Mouse (Mus musculus) lung, postnatal 4 days (tissue): ENCODE results near the gene Mknk1.

ENCODE experiments used
- DNase-seq, 2 experiments: peaks; one replicate each; pipeline ENCODE4 v3.0.0; 2021

Gene Mknk1

GRCm38 (mm10) chr4:115838696-115839641, at the start of gene Mknk1:
Gene Mknk1, plus strand, starts transcription at chr4:115839198.
- peak; percentile 95 for DNase-seq

GRCm38 (mm10) chr4:115790864-115791263, 48.1 kb upstream of the Mknk1 start:
- no peak for DNase-seq

DNA sequence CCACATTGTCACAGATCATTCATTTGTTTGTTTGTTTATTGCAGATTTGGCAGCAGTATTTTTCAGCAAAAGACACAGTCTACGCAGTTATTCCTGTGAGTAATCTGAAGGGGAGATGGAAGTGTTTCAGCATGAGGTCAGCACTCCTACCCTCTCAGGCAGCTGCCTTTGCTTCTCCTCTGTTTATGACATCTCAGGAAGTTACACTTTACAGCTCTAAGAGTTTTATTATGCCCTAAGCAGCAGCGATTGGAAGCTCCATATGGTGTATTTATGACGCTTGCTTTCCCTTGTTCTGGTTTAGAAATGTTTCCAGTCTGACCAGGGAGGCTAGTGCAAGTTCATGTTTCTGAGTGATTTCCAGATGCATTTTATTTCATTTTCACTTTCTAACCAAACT, 43.6 kb upstream of the Mknk1 start:
- no peak for DNase-seq

DNA sequence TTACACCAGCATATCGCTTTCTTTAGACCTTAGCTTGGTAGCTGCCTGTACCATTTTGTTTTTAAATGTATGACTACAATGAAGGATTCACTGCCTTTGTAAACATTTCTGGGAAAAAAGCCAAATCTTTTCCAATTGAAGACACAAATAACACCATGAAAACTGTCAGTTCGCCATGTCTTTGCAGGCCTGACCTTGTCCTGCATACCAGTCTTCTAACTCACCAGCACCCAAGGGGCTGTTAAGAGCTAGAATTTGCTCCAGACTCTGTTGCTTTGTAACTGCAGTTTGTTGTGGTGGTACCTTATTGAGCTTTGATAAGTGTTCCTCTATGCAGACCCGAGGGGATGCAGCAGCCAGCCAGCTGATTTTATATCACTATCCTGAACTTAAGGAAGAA, 39.0 kb upstream of the Mknk1 start:
- no peak for DNase-seq

DNA sequence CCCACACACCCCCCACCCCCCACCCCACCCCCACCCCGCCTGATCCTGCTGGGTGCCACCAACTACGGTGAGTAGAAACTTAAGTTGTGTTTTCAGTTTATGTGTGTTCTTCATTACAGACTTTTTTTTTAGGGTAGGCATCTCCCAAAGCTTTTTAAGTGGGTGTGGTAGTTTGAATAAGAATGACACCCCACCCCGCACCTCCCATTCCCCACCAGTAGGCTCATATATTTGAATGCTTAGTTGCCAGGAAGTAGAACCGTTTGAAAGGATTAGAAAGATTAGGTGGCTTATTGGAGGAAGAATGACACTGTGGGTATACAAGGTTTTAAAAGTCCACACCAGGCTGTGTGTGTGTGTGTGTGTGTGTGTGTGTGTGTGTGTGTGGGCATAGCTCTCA, 26.7 kb upstream of the Mknk1 start:
- DNase-seq = no peak

DNA sequence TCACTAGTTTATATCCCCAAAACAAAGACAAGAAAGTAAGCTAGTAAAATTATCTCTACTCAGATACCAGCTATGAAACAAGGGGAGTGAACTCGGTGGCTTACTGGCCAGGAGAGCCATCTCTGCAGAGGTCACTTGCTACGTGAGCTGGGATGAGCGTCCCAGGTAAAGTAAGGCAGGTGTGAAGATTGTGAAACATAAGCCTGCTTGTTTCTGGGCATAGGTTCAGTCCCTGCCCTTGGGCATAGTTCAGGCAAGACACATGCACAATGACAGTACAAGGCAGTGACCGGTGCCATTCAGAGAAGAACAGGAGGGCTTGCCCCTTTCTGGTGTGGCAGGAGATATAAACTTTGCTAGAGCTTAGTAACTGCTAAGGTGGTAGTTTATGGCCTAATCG, 23.4 kb upstream of the Mknk1 start:
- DNase-seq = no peak

DNA sequence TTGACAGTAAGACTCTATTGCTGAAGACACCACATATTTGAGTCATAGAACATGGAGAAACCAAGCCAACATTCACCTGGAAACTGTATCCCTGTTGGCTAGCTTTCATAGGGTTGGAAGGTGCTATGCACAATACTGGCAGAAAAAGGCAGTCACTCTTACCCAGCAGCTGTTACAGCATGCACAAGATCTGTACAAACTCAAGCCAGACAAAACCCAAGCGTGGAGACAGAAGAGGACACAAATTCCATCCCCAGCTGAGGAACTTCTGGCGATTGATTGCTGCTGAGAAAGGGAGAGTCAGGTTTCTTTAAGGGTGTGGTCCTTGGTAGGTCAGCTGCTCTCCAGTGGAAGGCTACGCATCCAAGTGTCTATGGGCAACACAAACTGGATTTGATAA, 18.8 kb upstream of the Mknk1 start:
- no peak for DNase-seq

- no peak for DNase-seq
These were observed 18.1 kb upstream of the Mknk1 start for GRCm38 (mm10) chr4:115820944-115821343.

GRCm38 (mm10) chr4:115821431-115821830, 17.6 kb upstream of the Mknk1 start:
- no peak for DNase-seq

DNA sequence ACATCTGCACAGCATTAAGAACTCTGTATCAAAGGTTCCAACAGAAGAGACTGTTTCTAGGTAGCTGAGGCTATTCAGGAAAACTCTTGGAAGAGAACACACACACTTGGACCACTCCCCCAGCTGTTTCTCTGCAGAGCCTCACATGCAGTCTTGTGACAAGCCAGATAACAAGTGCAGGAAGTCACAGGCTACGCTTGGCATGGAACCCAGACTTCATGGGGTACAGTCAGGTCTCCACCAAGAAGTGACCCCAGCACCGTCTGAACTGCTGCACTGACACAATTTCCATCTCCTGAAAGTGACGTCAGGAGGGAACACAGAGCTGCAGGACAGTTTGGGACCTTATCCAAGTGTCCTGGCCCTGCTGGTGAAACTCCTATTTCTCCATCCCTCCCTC, 17.1 kb upstream of the Mknk1 start:
- no peak for DNase-seq

GRCm38 (mm10) chr4:115824178-115824577, 14.8 kb upstream of the Mknk1 start:
- no peak for DNase-seq

DNA sequence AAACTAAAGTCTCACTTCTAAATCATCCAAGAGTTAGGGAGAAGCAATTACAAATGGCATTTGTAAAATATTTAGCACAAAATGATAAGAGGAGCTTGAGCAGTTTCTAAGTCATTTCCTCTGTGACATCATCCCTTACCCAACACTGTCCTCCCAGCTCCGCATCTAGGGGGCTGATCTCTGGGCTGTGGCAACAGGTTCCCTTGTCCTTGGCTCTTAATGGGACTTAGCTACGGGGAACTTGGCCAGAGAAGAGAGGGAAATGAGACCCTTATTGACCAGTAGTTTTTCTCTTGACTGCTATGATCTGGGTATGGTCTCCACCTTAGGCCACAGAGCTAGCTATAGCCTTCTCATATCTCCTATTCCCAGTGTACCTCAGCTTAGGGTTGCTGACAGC, 13.7 kb upstream of the Mknk1 start:
- no peak for DNase-seq

- no peak for DNase-seq
These were observed 11.9 kb upstream of the Mknk1 start for GRCm38 (mm10) chr4:115827066-115827465.

DNA sequence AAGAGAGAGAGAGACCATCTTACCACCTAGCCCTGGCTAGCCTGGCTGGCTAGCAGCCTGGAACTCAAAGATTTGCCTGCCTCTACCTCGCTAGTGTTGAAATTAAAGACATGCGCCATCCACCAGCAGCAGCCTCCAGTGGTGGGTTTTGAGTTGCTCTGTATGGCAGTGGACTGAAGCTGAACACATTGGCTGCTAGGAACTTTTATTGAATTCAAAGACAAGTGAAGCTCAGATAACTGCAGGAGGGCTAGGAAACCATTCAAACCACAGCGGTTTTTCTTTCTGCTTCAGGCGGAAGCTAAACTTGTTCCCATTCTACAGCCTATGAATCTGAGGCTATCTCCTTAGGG, 11.5 kb upstream of the Mknk1 start:
- no peak for DNase-seq

GRCm38 (mm10) chr4:115827888-115828571, 11.0 kb upstream of the Mknk1 start, which contains the start of gene Mob3c:
Gene Mob3c, plus strand, starts transcription at chr4:115828092.
- DNase-seq = peak; percentile 85 to 90

- DNase-seq = no peak
These were observed 10.5 kb upstream of the Mknk1 start for GRCm38 (mm10) chr4:115828572-115828902.

DNA sequence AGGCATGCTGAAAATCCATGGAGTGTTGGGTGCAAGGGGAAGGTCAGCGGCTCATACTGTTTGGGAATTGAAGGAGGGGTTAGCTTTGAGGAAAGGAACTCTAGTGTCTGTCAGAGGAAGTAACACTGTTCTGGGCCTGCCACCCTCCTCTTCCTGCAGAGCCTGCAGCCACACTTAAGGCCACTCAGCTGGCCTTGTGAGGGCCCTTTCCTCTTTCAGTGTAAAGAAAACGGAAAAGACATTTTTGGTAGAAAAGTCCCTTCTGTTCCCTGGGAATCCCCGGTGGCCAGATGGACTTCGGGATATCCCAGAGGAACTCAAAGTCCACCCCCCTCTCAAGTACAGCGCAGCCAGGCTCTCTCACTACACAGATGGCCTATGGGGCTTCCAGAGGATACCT, 8.5 kb upstream of the Mknk1 start:
- DNase-seq = peak in 1 of 2 experiments; percentile 34

- DNase-seq = no peak
These were observed 7.8 kb upstream of the Mknk1 start for GRCm38 (mm10) chr4:115831221-115831620.

GRCm38 (mm10) chr4:115832040-115832439, 7.0 kb upstream of the Mknk1 start:
- no peak for DNase-seq

- no peak for DNase-seq
These were observed 3.4 kb upstream of the Mknk1 start for GRCm38 (mm10) chr4:115835576-115835975.

DNA sequence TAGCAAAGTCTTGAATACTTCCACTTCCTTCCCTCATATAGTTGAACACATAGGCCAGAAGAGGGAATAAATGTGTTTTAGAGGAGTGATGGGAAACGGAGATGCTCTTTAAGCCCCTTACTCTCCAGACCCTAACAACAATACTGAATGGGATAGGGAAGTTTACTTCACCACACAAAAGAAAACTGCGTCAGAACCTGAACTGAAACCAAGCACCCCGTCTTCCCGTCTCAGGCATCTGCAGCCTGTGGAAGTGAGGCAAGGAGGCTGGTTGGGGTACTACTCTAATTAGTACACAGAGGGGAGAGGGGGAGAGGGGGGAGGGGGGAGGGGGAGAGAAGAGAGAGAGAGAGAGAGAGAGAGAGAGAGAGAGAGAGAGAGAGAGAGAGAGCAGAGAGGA, 802 bp upstream of the Mknk1 start:
- no peak for DNase-seq

- no peak for DNase-seq
These were observed 958 bp downstream of the Mknk1 start for GRCm38 (mm10) chr4:115839956-115840355.

GRCm38 (mm10) chr4:115840842-115841241, 1.8 kb downstream of the Mknk1 start:
- no peak for DNase-seq

GRCm38 (mm10) chr4:115846656-115847055, 7.7 kb downstream of the Mknk1 start:
- no peak for DNase-seq
